Mouse (Mus musculus): ENCODE data around the gene Lrmp. TPM values are rescaled to one million over a fixed set of nuclear protein-coding genes. Genes with fewer than 3 reads are reported as not detected.

Gene Lrmp
- polyA plus RNA-seq, 1 experiment, result 0.96 TPM

- Histone ChIP-seq H3K4me1 (ENCODE audit: control insufficient read depth) (peaks cover 5% of the 10 kb centered on the region), H3K36me3 (ENCODE audit: control insufficient read depth) (no peaks in the 10 kb centered on the region; the same call in 1 of the 2 replicates), H3K9me3 (ENCODE audit: control insufficient read depth, low read length) (no peaks in the 10 kb centered on the region), H3K4me3 (replicated peaks) (no peak overlapping the region), H3K27me3 (ENCODE audit: control insufficient read depth) (no peaks in the 10 kb centered on the region)
- no peak for TF ChIP-seq TAL1 (IDR thresholded peaks at IDR 0.05; ENCODE audit: low read length)
- TF ChIP-seq GATA1 (IDR thresholded peaks at IDR 0.05; ENCODE audit: low read length), result no peak
Measured at GRCm38 (mm10) chr6:145179665-145180064, 64.2 kb downstream of the Lrmp start.

- no peaks in the 10 kb centered on the region for H3K27me3 ChIP-seq (ENCODE audit: control insufficient read depth)
- H3K9me3 ChIP-seq (ENCODE audit: control insufficient read depth, low read length), result no peaks in the 10 kb centered on the region
- no peaks in the 10 kb centered on the region for H3K4me1 ChIP-seq (ENCODE audit: control insufficient read depth)
- H3K36me3 ChIP-seq (ENCODE audit: control insufficient read depth), result no peaks in the 10 kb centered on the region
- TF ChIP-seq TAL1 (IDR thresholded peaks at IDR 0.05; ENCODE audit: low read length) (no peak), GATA1 (IDR thresholded peaks at IDR 0.05; ENCODE audit: low read length) (no peak)
- no peak overlapping the region for H3K4me3 ChIP-seq (replicated peaks)
Measured at GRCm38 (mm10) chr6:145182044-145182443, 66.6 kb downstream of the Lrmp start.

GRCm38 (mm10) chr6:145186096-145186495 lies 70.6 kb downstream of the Lrmp start:
- TF ChIP-seq TAL1 (IDR thresholded peaks at IDR 0.05; ENCODE audit: low read length), result no peak
- Histone ChIP-seq H3K27me3 (ENCODE audit: control insufficient read depth) (no peaks in the 10 kb centered on the region), H3K9me3 (ENCODE audit: control insufficient read depth, low read length) (no peaks in the 10 kb centered on the region), H3K4me1 (ENCODE audit: control insufficient read depth) (peaks cover 4% of the 10 kb centered on the region), H3K36me3 (ENCODE audit: control insufficient read depth) (no peaks in the 10 kb centered on the region), H3K4me3 (replicated peaks) (no peak overlapping the region)

- peak overlapping the region; percentile 54 for H3K4me3 ChIP-seq (replicated peaks)
- no peaks in the 10 kb centered on the region for H3K9me3 ChIP-seq (ENCODE audit: control insufficient read depth, low read length)
- no peaks in the 10 kb centered on the region for H3K36me3 ChIP-seq (ENCODE audit: control insufficient read depth)
- peaks cover 4% of the 10 kb centered on the region for H3K4me1 ChIP-seq (ENCODE audit: control insufficient read depth)
- H3K27me3 ChIP-seq (ENCODE audit: control insufficient read depth), result no peaks in the 10 kb centered on the region
- no peak for TF ChIP-seq TAL1 (IDR thresholded peaks at IDR 0.05; ENCODE audit: low read length)
- no peak for TF ChIP-seq GATA1 (IDR thresholded peaks at IDR 0.05; ENCODE audit: low read length)
Measured at GRCm38 (mm10) chr6:145187093-145188088, 71.9 kb downstream of the Lrmp start.

- no peaks in the 10 kb centered on the region for H3K4me1 ChIP-seq (ENCODE audit: control insufficient read depth)
- H3K36me3 ChIP-seq (ENCODE audit: control insufficient read depth), result no peaks in the 10 kb centered on the region
- no peak overlapping the region for H3K4me3 ChIP-seq (replicated peaks)
- no peak for TF ChIP-seq TAL1 (IDR thresholded peaks at IDR 0.05; ENCODE audit: low read length)
- H3K9me3 ChIP-seq (ENCODE audit: control insufficient read depth, low read length), result no peaks in the 10 kb centered on the region
- H3K27me3 ChIP-seq (ENCODE audit: control insufficient read depth), result no peaks in the 10 kb centered on the region
Measured at GRCm38 (mm10) chr6:145193038-145193437, 77.6 kb downstream of the Lrmp start.

- H3K9me3 ChIP-seq (ENCODE audit: control insufficient read depth, low read length), result no peaks in the 10 kb centered on the region
- no peaks in the 10 kb centered on the region for H3K4me1 ChIP-seq (ENCODE audit: control insufficient read depth)
- no peaks in the 10 kb centered on the region for H3K27me3 ChIP-seq (ENCODE audit: control insufficient read depth)
- H3K36me3 ChIP-seq (ENCODE audit: control insufficient read depth), result no peaks in the 10 kb centered on the region
- TF ChIP-seq GATA1 (IDR thresholded peaks at IDR 0.05; ENCODE audit: low read length), result no peak
- TF ChIP-seq TAL1 (IDR thresholded peaks at IDR 0.05; ENCODE audit: low read length), result no peak
- H3K4me3 ChIP-seq (replicated peaks), result no peak overlapping the region
Measured at GRCm38 (mm10) chr6:145193446-145193845, 78.0 kb downstream of the Lrmp start.

- TF ChIP-seq TAL1 (IDR thresholded peaks at IDR 0.05; ENCODE audit: low read length) (no peak), GATA1 (IDR thresholded peaks at IDR 0.05; ENCODE audit: low read length) (no peak)
Measured at GRCm38 (mm10) chr6:145197949-145198686, 82.7 kb downstream of the Lrmp start.

GRCm38 (mm10) chr6:145202432-145203125 lies 87.1 kb downstream of the Lrmp start:
- TF ChIP-seq GATA1 (IDR thresholded peaks at IDR 0.05; ENCODE audit: low read length) (no peak), TAL1 (IDR thresholded peaks at IDR 0.05; ENCODE audit: low read length) (no peak)
- Histone ChIP-seq H3K27me3 (ENCODE audit: control insufficient read depth) (no peaks in the 10 kb centered on the region), H3K4me3 (replicated peaks) (no peak overlapping the region), H3K36me3 (ENCODE audit: control insufficient read depth) (no peaks in the 10 kb centered on the region), H3K9me3 (ENCODE audit: control insufficient read depth, low read length) (no peaks in the 10 kb centered on the region), H3K4me1 (ENCODE audit: control insufficient read depth) (no peaks in the 10 kb centered on the region)

More at GRCm38 (mm10) chr6:145197949-145198686, 82.7 kb downstream of the Lrmp start:
- no peak overlapping the region for H3K4me3 ChIP-seq (replicated peaks)
- H3K27me3 ChIP-seq (ENCODE audit: control insufficient read depth), result no peaks in the 10 kb centered on the region
- no peaks in the 10 kb centered on the region for H3K9me3 ChIP-seq (ENCODE audit: control insufficient read depth, low read length)
- no peaks in the 10 kb centered on the region for H3K36me3 ChIP-seq (ENCODE audit: control insufficient read depth)
- H3K4me1 ChIP-seq (ENCODE audit: control insufficient read depth), result no peaks in the 10 kb centered on the region

All from erythroblast, embryonic 14.5 days (primary cell).